Mouse (Mus musculus) bone marrow macrophage, adult 2 months (primary cell): Measurements from ENCODE around the gene Rbm47.

Experiments
- CTCF ChIP-seq: IDR thresholded peaks from 2 replicates; pipeline ENCODE4 v1.5.1; 2012; ENCODE audit warnings: low read depth, mild to moderate bottlenecking, low read length, moderate library complexity
- POLR2A ChIP-seq: IDR thresholded peaks from 2 replicates; pipeline ENCODE4 v1.6.1; 2012; ENCODE audit warnings: mild to moderate bottlenecking, low read depth, low read length, borderline replicate concordance

DNA sequence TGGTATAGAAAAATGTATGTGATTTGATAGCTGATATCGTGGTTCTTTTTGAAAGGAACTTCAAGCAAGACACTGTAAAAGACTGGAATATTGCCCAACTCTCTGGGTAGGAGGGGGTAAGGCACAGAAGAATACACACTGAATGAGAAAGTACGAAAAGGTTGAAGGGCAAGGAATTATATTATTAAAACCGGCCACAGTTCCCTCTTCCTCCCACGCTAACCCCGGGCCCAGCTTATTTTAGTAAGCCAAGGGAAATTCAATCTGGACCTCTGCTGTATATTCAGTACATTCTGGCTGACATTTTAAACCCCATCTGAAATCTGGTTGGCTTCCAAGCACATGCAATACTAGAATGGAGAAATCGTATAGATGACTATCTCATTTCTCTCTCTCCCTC is 46.8 kb upstream of the Rbm47 start:
- no peak for TF ChIP-seq CTCF
- TF ChIP-seq POLR2A = no peak
